Mouse (Mus musculus) liver, embryonic 16.5 days (tissue): ENCODE measurements around the gene Rtp3. TPM values are rescaled to one million over a fixed set of nuclear protein-coding genes. Genes with fewer than 3 reads are reported as not detected.

Experiments
- ATAC-seq: fragments of 200-750 bp; cut with Nextera tagmentation; 2 replicates; pipeline ENCODE4 v1.8.0; 2017; ENCODE audit warnings: low read depth, mild to moderate bottlenecking, moderate number of reproducible peaks, moderate library complexity
- H3K27ac ChIP-seq: fragments of 300-500 bp; sonication (generic); 2 replicates; pipeline ENCODE4 v1.5.1; 2014; ENCODE audit warnings: mild to moderate bottlenecking, low read length
- H3K27me3 ChIP-seq: fragments of 300-500 bp; sonication (generic); 2 replicates; pipeline ENCODE4 v1.6.1; 2014; ENCODE audit warnings: low read depth, low read length, mixed read lengths; ENCODE audit not compliant: control insufficient read depth, insufficient read depth
- H3K36me3 ChIP-seq: fragments of 300-500 bp; sonication (generic); 2 replicates; pipeline ENCODE4 v1.6.1; 2014; ENCODE audit warnings: mild to moderate bottlenecking; ENCODE audit not compliant: control insufficient read depth, insufficient read depth
- H3K4me1 ChIP-seq: fragments of 300-500 bp; sonication (generic); 2 replicates; pipeline ENCODE4 v1.6.1; 2014; ENCODE audit warnings: low read depth, low read length, mixed read lengths; ENCODE audit not compliant: control insufficient read depth
- H3K4me2 ChIP-seq: fragments of 300-500 bp; sonication (generic); 2 replicates; pipeline ENCODE4 v1.6.1; 2014; ENCODE audit warnings: low read depth, low read length, mixed read lengths
- H3K4me3 ChIP-seq: fragments of 300-500 bp; sonication (generic); 2 replicates; pipeline ENCODE4 v1.5.1; 2014; ENCODE audit warnings: low read depth, mild to moderate bottlenecking, low read length
- H3K9ac ChIP-seq: fragments of 300-500 bp; sonication (generic); 2 replicates; pipeline ENCODE4 v1.6.1; 2014; ENCODE audit warnings: low read depth, low read length
- H3K9me3 ChIP-seq: fragments of 300-500 bp; sonication (generic); replicated peaks from 2 replicates; pipeline ENCODE4 v1.6.1; 2016; ENCODE audit warnings: low read length; ENCODE audit not compliant: control insufficient read depth
- WGBS: fragments of 180-500 bp; shearing (Covaris S2); extraction: QIAGEN DNeasy Blood & Tissue Kit; methylation state at CpG from one replicate; pipeline ENCODE4 v1.1.7; 2014; ENCODE audit not compliant: insufficient replicate concordance; 5-methylcytosine and 5-hydroxymethylcytosine counted together
- polyA plus RNA-seq: library from polyadenylated mRNA; unstranded; fragments of >200 nt; fragmentation: Nextera tagmentation; extraction: Ambion mirVana; gene quantifications from 2 replicates; pipeline ENCODE4 v1.2.1, GENCODE M21; 2015

Rtp3 gene
- polyA plus RNA-seq, 1 experiment from 2014 or later = 18.1 TPM

- Histone ChIP-seq H3K27me3 (no peaks in the 10 kb centered on the region), H3K36me3 (no peaks in the 10 kb centered on the region; the same call in 1 of the 2 replicates), H3K9me3 (no peaks in the 10 kb centered on the region), H3K4me3 (no peak overlapping the region), H3K27ac (no peak overlapping the region), H3K9ac (no peak overlapping the region), H3K4me2 (no peak overlapping the region), H3K4me1 (peaks cover 4% of the 10 kb centered on the region)
- WGBS = 68% methylated on average over 2 of the region's 2 CpGs
- no peak for ATAC-seq
Measured at GRCm38 (mm10) chr9:111006544-111006943, 16.2 kb upstream of the Rtp3 start.

DNA sequence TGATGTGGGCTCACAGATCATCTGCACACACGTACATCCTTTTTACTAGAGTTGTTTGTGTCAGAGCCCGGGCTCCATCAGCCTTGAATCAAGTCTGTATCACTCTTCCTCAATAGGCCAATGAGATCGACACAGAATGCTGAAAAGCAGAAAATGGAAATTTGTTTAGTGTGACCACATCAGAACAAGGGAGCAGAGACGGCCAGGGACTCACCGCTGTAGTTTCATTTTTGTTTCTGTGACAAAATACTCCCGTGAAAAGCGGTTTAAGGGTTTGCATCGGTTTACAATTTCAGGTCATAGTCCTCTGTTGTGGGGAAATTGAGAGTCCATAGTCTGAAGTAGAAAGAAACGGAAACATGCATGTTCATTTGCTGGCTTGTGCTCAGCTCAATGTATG, 12.9 kb upstream of the Rtp3 start:
- Histone ChIP-seq H3K4me1 (peaks cover 4% of the 10 kb centered on the region), H3K27ac (no peak overlapping the region), H3K4me3 (no peak overlapping the region), H3K9ac (no peak overlapping the region), H3K4me2 (no peak overlapping the region), H3K27me3 (no peaks in the 10 kb centered on the region), H3K9me3 (no peaks in the 10 kb centered on the region), H3K36me3 (no peaks in the 10 kb centered on the region; the same call in 1 of the 2 replicates)
- ATAC-seq = peak; percentile 27; the same call in 1 of the 2 replicates
- WGBS = 72% methylated on average over 9 of the region's 9 CpGs

GRCm38 (mm10) chr9:111001621-111002020, 11.2 kb upstream of the Rtp3 start:
- no peak for ATAC-seq
- no peaks in the 10 kb centered on the region for H3K9me3 ChIP-seq
- H3K9ac ChIP-seq = no peak overlapping the region
- WGBS = 57% methylated on average over 12 of the region's 12 CpGs
- no peak overlapping the region for H3K4me3 ChIP-seq
- H3K27me3 ChIP-seq = no peaks in the 10 kb centered on the region
- H3K4me1 ChIP-seq = peaks cover 4% of the 10 kb centered on the region
- no peak overlapping the region for H3K27ac ChIP-seq
- H3K4me2 ChIP-seq = no peak overlapping the region
- no peaks in the 10 kb centered on the region; the same call in 1 of the 2 replicates for H3K36me3 ChIP-seq

GRCm38 (mm10) chr9:110999856-111000255, 9.5 kb upstream of the Rtp3 start:
- ATAC-seq = no peak
- Histone ChIP-seq H3K9me3 (no peaks in the 10 kb centered on the region), H3K27ac (no peak overlapping the region), H3K9ac (no peak overlapping the region), H3K4me1 (peaks cover 4% of the 10 kb centered on the region), H3K27me3 (no peaks in the 10 kb centered on the region), H3K36me3 (no peaks in the 10 kb centered on the region; the same call in 1 of the 2 replicates), H3K4me2 (no peak overlapping the region), H3K4me3 (no peak overlapping the region)
- WGBS = 57% methylated on average over 10 of the region's 10 CpGs

- no peak overlapping the region for H3K4me3 ChIP-seq
- H3K27ac ChIP-seq = no peak overlapping the region
- no peaks in the 10 kb centered on the region for H3K9me3 ChIP-seq
- no peak overlapping the region for H3K9ac ChIP-seq
- ATAC-seq = no peak
- no peak overlapping the region for H3K4me2 ChIP-seq
- H3K4me1 ChIP-seq = peaks cover 4% of the 10 kb centered on the region
- no peaks in the 10 kb centered on the region for H3K27me3 ChIP-seq
- 67% methylated on average over 2 of the region's 2 CpGs for WGBS
- no peaks in the 10 kb centered on the region for H3K36me3 ChIP-seq
Measured at GRCm38 (mm10) chr9:110999056-110999455, 8.7 kb upstream of the Rtp3 start.

- Histone ChIP-seq H3K4me1 (peaks cover 4% of the 10 kb centered on the region), H3K9ac (no peak overlapping the region), H3K27ac (no peak overlapping the region), H3K4me3 (no peak overlapping the region), H3K36me3 (no peaks in the 10 kb centered on the region), H3K4me2 (no peak overlapping the region), H3K9me3 (no peaks in the 10 kb centered on the region), H3K27me3 (no peaks in the 10 kb centered on the region)
- peak; percentile 15; the same call in 1 of the 2 replicates for ATAC-seq
- 3% methylated on average over 5 of the region's 5 CpGs for WGBS
Measured at GRCm38 (mm10) chr9:110997245-110997644, 6.9 kb upstream of the Rtp3 start.

DNA sequence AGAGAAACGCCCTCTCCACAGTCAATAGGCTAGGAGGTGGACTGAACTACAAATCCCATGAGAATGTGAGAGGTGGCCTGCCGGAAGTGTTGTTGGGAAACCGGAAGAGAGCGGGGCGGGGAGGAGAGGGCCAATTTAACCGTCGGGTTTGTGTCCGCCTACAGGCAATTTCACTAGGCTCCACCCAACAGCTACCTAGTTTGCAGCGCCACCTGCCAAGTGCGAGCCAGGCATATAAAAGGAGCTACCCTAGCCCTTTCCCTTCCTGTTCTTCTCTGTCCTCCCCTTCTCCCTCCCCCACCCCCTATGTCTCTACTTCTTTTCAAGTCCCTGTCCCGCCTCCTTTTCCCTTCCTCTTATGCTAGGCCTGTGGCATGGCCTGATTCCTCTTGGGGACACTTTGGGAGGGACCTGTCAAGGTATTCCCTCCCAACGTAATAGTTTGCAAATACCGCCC, 4.4 kb upstream of the Rtp3 start:
- no peaks in the 10 kb centered on the region for H3K36me3 ChIP-seq
- peak overlapping the region; percentile 48 for H3K4me2 ChIP-seq
- 9% methylated on average over 13 of the region's 13 CpGs for whole genome bisulfite sequencing
- peak overlapping the region; percentile 39 for H3K4me3 ChIP-seq
- H3K27ac ChIP-seq = peak overlapping the region; percentile 60
- peak; percentile 76 for ATAC-seq
- no peaks in the 10 kb centered on the region for H3K27me3 ChIP-seq
- no peaks in the 10 kb centered on the region; the same call in none of the 2 replicates for H3K4me1 ChIP-seq
- H3K9me3 ChIP-seq = no peaks in the 10 kb centered on the region
- H3K9ac ChIP-seq = no peak overlapping the region

DNA sequence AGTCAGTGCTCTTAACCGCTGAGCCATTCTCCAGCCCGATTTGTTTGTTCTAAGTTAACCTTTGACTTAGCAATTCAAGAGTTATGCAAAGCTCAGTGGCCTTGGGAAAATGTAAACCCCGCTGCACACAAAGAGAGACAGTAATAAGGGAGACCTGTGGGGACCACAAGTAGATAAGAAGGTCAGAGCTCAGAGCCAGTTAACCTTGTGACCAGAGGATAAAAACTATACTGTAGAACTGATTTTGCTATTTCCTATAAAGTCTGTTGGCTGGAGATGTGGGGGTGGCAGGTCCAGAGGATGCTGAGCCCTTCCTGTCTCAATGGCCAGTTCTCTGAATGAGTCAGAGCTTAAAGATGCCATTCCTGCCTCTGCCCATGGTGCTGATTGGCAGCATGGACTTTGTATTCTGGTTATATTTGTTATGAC, 2.9 kb upstream of the Rtp3 start:
- Histone ChIP-seq H3K9me3 (no peaks in the 10 kb centered on the region), H3K36me3 (no peaks in the 10 kb centered on the region), H3K4me3 (no peak overlapping the region), H3K4me1 (no peaks in the 10 kb centered on the region; the same call in none of the 2 replicates), H3K4me2 (peak overlapping the region; percentile 15; the same call in 1 of the 2 replicates), H3K9ac (no peak overlapping the region), H3K27ac (peak overlapping the region; percentile 85), H3K27me3 (no peaks in the 10 kb centered on the region)
- WGBS = 35% methylated on average over 3 of the region's 3 CpGs
- ATAC-seq = peak; percentile 68

DNA sequence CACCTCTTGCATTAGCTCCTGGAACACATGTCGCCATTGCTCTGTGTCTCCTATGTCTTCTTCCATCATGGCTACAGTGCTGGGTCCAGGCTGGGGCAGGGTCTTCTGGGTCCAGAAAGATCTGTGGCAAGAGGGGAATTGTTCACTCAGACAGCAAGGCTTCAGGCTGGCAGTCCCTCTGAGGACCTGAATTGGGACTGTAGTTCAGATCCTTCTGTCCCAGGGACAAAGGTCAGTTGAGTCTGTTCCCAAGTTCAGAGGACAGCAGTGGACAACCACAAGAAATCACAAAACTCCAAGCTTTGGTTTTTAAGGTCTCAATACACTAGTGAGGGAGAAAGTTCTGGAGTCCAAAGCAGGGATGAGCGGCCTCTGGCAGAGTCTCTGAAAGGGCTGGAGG, 840 bp downstream of the Rtp3 start:
- Histone ChIP-seq H3K9ac (peak overlapping the region; percentile 22; the same call in 1 of the 2 replicates), H3K4me2 (peak overlapping the region; percentile 40), H3K27me3 (no peaks in the 10 kb centered on the region), H3K4me3 (peak overlapping the region; percentile 48), H3K9me3 (no peaks in the 10 kb centered on the region), H3K36me3 (no peaks in the 10 kb centered on the region), H3K27ac (peak overlapping the region; percentile 78), H3K4me1 (no peaks in the 10 kb centered on the region; the same call in none of the 2 replicates)
- ATAC-seq = no peak
- WGBS = 58% methylated on average over 2 of the region's 2 CpGs
